Mouse (Mus musculus): Measurements from ENCODE around the gene Mapk11. TPM values are rescaled to one million over a fixed set of nuclear protein-coding genes. Genes with fewer than 3 reads are reported as not detected.

Gene Mapk11
- total RNA-seq, 4 experiments from 2014 or later, result 21.4 to 27.4 (median 24.8) TPM

DNA sequence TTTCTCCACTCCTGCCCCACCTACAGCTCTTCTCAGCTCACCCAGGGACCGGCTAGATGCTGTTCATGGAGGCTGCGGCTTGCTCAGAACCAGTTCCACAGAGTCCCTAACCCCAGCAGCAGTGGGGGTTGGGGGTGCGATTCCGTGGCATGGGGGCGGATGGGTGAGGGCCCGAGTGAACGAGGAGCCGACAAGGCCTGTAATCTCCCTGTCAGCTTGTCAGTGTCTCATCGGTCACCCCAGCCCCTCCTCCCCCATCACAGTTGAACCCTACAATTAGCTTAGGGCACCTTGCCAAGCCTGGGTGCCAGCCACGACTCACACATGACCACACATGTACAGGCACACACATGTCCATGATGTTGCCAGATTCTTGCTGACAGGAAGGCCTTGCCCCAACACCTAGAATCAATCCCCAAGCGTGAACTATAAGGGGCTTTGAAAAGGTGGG, 25.5 kb upstream of the Mapk11 start:
- DNase-seq (ENCODE audit: low spot score in 2 of 2), result no peak

DNA sequence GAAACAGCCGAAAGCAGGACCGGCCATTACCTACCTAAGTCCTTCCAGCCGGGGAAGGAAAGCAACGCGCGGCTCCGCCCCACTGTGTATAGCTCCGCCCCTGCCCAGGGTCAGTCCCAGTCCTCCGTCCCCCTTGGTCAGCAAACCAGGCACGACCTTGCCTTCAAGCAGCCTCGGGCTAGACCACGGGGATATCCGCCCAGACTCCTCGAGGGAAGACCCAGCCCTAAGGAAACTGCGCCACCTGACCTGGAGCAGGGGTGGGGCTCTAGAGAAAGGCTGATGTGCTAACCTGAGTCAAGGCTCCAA, 24.4 kb upstream of the Mapk11 start:
- DNase-seq (ENCODE audit: low spot score in 2 of 2), result no peak

DNA sequence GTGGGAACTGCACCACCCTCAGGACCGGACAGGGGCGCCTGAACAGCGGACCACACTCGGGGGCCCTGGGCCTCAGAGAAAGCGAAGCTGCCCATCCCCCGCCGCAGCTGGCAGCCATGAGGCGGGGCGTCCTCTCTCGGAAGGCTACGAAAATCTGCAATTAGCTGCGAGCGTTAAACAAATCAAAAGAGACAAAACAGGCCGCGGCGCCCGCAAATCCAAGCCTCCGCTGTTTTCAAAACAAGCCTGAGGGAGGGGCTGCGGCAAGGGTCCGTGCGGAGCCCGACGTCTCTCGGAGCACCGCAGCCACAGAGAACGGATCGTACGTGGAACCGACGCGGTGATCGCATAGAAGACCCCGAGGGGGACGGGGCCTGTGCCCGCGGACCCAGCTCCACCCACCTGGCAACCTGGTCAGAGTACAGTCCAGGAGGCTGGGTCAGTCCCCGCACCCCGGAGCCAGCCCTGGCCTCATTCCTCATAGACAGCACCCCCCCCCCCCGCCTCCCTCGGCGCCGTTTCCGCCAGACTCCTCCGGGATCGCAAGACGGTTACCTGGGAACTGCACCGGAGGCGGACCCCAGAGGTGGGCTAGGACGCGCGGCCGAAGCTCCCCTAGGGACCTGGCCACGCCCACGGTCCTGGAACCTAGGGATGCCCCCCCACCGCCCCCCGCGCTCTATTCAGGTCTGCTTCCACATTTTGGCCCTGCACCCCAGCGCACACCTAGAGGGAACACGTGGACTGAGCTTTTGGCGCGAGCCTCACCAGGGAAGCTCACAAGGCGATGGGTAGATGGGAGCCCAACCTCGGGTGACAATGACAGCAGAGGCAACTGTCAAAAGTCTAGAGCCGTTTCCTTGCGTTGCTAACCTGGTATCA, 23.8 kb upstream of the Mapk11 start:
- DNase-seq (ENCODE audit: low spot score in 2 of 2), result no peak

DNA sequence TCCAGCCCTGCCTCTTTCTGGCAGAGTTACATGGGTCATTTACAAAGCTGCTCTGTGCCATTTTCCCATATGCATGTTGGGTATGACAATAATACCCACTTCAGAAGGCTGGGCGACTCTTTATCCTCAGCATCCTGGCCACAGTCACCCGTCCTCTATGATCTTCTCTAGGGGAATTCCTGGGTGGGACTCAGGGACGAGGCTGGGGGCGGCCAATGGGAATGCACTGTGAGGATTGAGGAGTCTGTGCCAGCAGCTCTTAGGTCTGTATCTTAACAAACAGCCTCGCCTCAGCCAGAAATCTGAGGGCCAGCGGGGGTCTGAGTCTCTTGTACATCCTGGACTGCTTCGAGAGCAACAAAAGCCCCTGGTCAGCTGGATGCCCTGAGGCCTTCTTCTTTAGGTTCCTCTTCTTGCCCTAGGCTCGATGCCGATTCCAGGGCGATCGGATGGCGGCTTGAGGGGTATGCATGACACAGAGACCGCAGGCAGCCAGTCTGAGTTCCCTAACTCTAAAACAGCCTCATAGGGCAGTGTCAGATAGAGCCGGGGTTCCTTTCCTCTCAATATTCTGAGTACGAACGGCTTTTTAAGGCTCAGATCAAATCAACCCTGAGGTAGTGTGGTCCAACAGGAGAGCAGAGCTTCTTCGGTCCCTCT, 23.0 kb upstream of the Mapk11 start:
- DNase-seq (ENCODE audit: low spot score in 2 of 2), result no peak

DNA sequence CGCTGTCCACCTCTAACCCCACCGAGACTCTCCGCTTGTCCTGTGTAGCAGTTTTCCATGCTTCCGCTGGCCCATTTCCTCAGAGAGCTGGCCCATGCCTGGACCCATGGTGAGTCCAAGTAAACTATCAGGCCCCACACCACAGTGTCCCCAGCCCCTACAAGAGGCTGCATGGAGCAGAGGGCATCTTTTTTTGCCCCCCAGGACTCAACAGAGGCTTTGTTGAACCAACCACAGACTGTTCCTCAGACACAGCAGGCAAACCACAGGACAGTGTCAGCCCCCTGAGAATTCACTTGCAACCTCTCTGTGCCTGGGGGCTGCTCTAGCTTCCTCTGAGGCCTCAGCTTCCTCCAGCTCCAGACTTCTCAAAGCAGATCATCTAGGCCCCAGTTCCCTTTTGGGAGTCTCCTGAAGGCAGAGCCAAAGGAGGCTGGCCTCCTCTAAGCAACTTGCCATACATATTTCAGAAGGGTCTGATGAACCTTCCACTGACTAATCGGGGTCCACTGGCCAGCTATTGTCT, 22.2 kb upstream of the Mapk11 start:
- DNase-seq (ENCODE audit: low spot score in 2 of 2), result no peak

DNA sequence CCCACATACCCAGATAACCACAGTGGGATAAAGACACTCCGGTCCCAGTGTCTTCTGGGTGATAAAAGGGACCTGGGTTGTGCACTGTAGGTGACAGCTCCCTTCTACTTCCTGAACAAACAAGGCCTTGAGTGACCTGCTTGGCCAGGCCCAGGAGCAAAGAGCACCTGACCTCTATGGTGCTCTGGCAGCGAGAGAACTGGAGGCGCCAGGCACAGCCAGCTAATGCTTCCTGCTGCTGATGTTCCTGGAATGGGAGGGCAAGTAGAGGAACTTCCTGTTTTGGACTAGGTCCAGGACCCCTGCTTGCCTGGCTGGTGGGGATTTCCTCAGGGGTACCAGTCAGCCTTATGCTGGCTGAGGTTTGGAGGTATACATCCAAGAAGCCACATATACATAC, 20.7 kb upstream of the Mapk11 start:
- DNase-seq (ENCODE audit: low spot score in 2 of 2), result no peak

DNA sequence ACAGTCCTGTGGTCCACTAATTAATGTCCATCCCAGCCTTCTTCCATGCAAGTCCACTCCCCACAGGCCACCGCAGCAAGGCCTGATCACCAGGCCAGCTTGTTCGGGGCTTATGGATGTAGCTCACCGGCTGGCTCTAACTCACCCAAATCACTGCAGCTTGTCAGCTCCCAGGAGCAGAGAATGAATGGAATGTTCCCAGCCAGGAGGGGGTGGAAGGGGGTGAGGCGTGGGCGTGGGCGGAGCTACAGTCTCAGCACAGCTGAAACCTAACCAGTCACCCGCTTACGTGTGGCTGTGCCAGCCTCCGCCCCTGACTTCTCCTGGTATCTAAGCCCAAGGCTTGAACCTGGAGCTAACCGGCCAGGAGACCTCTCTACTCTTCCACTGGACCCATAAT, 20.0 kb upstream of the Mapk11 start:
- peak; percentile 83 to 84 for DNase-seq (ENCODE audit: low spot score in 2 of 2)

DNA sequence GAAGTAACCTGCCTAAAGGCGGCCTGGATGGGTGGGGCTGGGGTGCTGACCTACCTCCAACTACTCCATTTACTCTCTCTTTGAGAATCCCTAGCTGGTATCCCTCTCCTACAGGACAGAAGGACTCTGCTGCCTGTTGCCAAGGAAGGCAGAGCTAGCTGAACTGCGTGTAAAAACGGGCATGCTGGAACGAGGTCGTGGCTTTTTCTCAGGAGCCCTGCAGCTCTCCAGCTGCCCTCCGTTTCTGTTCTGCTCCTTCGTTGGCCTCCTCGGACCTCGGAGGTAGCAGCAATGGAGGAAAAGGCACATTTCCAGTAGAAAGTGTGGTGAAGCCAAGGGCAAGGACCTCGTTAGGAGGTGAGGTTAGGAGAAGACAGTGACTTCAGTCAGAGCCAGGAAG, 19.5 kb upstream of the Mapk11 start:
- DNase-seq (ENCODE audit: low spot score in 2 of 2), result no peak

DNA sequence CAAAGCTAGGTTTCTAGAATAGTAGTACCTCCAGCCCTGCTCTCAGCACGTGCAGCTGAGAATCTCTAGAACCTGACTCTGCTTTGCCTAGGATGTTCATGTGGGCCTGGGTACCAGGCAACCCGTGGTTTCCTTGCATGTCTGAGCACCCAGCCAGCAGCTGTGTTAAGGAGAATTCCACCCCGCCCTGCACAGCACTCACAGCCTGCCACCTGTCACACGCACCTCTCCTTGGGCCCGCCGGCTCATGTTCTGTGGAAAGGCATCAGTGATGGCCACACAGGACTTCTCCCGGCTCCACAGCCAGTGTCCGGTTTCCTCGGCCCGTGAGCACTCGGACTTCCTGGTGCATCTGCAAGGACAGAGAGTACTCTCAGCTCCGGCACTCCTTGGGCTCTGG, 16.1 kb upstream of the Mapk11 start:
- DNase-seq (ENCODE audit: low spot score in 2 of 2), result no peak

DNA sequence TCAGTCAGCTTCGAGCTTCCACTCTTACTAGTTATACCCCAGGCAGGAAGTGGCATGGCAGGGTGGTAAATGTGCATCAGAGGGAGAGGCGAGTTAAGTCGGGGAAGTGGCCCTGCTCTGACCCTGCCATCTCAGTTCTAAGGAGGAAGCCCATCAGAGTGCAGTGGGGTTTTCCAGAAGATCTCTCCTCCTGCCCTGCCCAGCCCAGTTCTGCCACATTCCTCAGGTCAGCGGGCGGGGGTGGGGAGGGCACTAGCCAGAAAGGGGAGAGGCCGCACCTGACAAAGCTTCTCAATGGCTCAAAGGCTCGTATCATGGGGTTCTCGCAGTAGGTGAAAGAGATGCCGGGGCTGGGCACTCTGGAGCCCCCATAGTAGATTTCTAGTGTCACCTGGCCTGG, 12.0 kb upstream of the Mapk11 start:
- no peak for DNase-seq (ENCODE audit: low spot score in 2 of 2)

DNA sequence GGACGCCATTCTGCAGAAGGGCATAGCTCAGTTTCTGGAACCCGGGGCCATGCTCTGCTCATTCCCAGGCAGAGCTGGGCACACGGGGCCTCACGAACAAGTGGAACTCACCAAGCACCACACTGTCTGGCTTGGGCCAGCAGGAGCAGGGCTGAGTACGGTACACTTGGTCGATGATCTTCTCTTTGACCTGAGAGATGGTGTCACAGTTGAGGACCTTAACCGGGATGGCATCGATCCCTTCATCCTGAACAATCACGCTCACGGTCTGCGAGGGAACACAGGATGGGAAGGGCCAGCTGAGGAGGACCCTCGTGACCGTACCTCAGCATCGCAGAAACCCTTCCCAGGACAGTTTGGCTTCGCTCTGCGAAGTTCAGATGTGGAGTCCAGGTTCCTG, 9.1 kb upstream of the Mapk11 start:
- no peak for DNase-seq (ENCODE audit: low spot score in 2 of 2)

DNA sequence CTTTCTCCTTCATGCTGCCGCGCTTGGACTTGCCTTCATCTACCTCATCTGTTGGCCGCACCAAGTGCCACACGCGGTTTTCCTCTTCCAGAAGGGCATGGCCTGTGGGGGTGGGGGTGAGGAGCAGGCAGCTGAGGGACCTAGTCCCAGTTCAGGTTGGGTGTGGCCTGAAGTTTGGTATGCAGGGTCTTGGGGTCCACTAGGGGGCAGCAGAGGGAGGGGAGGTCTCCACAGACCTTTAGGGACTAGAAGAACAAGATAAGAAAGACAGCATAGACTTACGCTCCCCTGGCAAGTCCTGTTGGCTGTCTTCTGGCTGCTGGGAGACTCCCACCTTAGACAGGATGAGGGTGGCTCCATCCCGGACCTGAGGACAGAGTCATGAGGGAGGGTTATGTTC, 8.5 kb upstream of the Mapk11 start:
- DNase-seq (ENCODE audit: low spot score in 2 of 2), result peak in 1 of 2 experiments; percentile 56

DNA sequence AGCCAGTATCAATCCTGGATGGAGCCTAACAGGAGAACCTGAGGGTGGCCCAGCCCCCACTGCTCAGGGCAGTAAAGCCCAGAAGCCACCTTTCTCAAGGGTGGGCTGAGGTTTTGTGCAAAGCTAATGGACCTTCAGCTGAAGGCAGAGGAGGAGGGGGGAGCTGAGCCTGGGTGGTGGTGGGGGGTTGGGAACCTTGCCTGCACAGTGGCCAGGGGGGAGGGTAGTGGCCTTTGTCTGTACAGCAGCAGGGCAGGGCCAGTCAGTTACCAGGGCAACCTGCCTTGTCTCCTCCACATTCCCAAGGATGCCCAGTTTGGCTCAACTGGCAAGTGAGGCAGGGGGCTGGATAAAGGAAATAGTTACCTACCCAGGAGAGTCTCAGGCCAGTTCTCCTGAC, 2.9 kb upstream of the Mapk11 start:
- no peak for DNase-seq (ENCODE audit: low spot score in 2 of 2)

DNA sequence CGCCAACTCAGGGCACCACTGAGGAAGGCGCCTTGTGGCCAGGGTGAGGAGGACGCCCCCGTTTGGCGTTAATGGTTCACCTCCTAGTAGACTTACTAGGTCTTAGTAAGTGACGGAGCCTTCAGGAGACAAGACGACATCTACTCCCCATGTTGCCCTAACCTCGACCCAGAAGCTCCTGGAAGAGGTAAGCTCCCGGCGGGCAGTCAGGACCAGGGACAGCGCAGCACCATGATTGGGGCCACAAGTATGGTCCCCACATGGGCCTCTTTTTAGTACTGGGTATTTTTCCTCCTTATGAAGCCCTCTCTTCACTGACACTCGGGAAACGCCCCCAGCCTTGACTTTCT, 588 bp upstream of the Mapk11 start:
- DNase-seq (ENCODE audit: low spot score in 2 of 2), result no peak

DNA sequence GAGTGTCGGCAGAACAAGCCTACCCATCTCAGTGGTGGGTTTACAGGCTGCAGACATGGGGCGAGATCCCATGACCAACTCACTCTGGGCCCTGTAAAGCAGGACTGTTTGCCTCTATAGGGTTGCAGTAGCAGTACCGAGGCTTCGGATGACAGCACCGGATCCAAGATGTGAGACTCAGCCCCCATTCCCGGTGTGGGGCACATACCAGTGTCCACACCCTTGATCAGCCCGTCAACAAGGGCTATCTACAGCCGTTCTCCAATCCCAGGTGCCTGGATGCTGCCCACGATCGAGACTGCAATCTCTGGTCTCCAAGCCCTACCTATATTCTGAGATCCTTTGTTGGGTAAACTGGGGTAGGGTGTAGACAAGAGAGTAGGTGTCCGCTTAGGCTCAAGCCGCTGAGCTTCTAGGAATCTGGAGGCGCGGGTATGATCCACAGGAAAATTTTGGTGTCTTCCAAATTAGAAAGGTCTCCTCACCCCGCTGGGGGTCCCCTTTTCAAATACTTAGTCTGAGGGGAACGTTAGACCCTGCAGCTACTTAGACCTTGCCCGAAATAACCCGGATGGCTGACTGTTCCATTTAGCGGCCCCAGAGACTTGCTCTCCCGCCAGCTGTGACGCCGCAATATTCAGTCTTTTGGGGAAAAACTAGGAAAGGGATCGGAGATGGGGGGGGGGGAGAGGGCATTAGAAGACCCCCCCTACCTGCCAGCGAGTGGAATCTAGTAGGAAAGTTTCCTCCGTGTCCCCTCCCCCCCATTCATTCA, 745 bp downstream of the Mapk11 start:
- DNase-seq (ENCODE audit: low spot score in 2 of 2), result no peak

DNA sequence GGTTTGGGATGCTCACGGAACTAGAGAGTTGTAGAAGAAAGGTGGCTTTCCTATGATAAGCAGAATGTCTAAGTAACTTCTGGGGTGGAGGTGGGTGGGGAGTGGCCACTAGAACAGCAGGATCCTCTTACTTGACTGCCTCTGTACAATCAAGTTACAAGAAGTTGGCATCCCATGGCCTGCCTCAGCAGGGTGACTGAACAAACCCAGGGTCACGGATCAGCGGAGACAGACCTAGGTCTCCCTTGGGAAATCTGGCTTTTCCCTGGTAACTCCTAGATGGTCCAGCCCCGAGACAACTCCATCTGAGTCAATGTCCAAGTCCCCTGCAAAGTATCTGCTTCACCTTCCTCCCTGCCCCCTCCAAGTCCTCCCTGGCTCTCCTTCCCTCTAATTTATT, 1.5 kb downstream of the Mapk11 start:
- DNase-seq (ENCODE audit: low spot score in 2 of 2), result no peak

DNA sequence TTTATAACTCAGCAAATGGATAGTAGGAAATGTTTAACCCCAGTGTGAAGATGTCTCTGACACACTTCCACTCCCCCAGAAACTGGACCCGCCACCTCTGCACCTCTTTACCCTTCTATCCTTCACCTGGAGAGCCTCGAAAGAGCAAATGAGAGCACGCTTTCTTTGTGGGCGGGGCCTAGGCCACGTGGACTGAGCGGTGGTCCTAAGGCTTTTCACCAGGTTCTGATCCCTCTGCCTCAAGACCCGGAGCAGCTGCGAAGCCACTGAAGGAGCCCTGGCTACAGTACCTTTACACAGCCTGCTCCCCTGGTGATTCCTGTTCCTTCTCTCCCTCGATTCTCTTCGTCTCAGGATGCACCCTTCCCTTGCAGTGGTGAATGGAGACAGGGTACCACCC, 2.0 kb downstream of the Mapk11 start:
- DNase-seq (ENCODE audit: low spot score in 2 of 2), result no peak

DNA sequence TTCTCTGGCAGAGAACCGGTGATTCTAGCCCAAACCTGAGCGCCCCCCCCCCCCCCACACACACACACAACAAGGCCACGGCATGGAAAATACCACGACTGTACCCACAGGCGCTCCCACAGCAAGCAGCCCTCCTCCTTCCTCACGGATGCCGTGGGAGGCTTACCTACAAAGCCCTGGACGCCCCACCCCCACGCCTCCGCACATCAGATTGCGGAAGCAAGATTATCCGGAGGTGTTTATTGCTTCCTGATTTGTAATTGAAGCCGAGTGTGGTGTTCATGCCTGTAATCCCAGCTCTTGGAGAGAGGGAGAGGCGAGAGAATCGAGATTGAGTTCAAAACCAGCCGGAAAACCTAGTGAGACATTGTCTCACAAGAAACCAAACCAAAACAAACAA, 2.4 kb downstream of the Mapk11 start:
- no peak for DNase-seq (ENCODE audit: low spot score in 2 of 2)

DNA sequence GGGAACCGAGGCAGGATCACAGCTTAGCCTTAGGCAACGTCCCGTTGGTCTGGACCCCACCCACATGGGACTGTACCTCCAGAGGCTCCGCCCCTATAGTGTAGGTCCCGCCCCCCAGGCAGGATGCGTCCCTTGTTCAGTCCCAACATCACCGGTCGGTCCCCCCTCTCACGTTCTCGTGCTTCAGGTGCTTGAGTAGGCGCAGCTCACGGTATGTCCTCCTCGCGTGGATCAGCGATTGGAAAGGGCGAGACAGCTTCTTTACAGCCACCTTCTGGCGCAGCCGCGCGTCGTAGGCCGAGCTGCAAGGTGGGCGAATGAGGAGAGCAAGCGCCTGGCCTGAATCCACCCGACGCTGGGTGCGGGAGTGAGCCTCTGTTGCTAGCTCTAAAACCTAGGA, 2.9 kb downstream of the Mapk11 start:
- peak; percentile 37 to 51 for DNase-seq (ENCODE audit: low spot score in 2 of 2)

DNA sequence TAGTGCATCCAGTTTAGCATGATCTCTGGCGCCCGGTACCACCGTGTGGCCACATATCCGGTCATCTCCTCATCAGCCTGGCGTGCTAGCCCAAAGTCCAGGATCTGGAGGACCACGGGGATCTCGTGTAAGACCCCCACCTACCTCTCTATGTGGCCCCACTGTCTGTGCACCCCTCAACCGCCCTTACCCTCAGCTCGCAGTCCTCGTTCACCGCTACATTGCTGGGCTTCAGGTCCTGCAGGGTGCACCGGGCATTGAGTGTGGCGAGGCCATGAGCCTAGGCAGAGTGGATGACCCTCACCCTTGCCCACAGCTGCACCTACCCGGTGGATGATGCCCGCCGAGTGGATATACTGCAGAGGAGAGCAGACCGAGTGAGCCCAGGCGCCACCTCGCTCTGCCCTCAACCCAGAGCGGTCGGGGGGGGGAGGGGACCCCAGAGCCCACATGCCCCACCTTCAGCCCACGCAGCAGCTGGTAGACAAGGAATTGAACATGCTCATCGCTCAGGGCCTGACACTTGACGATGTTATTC, 3.5 kb downstream of the Mapk11 start:
- no peak for DNase-seq (ENCODE audit: low spot score in 2 of 2)

DNA sequence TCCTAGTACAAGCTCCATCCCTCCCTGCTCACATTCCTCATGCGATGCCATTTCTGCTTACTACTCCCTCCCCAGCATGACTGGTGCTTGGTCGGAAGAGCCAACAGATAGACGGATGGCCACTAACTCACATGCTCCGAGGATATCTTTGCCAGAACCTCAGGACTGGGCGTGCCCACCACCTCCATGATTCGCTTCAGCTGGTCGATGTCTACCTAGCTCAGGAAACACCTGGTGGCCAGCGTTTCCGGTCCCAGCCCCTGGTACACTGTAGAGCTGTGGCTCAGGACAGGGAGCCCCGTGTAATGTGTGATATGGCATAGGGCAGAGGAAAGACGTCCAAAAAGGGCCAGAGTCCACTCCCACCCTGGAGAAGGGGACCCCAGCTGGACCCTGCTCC, 4.5 kb downstream of the Mapk11 start:
- DNase-seq (ENCODE audit: low spot score in 2 of 2), result no peak

DNA sequence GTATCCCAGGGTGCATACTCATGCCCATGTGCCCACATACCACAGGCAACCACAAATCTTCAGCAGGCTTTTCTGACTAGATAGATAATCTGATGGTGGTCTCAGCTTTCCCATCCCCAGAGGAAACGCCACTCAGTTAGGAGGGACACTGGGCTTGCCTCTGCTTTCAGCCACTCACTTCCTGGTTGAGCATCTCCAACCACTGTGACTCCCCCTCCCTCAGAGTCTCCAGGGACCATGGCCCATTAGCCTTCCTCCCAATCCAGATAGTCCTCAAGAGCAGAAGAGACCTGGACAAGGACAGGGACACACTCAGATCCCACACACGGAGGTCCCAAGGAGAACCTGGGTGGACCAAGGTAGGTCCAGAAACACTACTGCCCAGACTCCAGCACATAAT, 6.3 kb downstream of the Mapk11 start:
- no peak for DNase-seq (ENCODE audit: low spot score in 2 of 2)
